Mouse (Mus musculus): ENCODE results near the gene Ccdc85b. TPM values are rescaled to one million over a fixed set of nuclear protein-coding genes. Genes with fewer than 3 reads are reported as not detected.
A peak's percentile ranks its signal among the peaks of the same experiment; 100 is the strongest.

The Ccdc85b gene
- polyA plus RNA-seq, 1 experiment from 2014 or later: 6.9 TPM

DNA sequence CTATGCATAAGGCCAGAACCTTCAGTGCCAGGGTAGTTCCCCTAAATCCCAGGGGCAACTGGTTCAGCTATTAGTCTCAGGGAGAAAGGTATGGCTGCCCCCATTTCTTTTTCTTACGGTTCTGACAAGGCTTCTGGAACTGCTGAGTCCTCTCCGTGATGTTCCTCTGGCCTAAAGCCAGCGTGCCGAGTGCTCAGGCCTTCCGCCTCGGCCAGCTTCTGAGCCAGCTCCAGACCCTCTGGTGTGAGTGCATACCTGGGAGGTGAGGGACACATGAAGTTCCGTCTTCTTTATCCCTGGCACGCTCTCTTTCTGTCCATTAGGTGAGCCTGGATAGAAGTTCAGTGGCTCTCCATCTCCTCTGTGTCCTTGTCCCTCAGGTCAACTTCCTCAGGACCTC lies 27.7 kb upstream of the Ccdc85b start:
- Histone ChIP-seq H3K9me3 (ENCODE audit: control insufficient read depth, low read length) (no peaks in the 10 kb centered on the region), H3K4me3 (ENCODE audit: low read depth, low read length) (no peak overlapping the region), H3K4me2 (replicated peaks; ENCODE audit: low read depth, low read length) (no peak overlapping the region), H3K27me3 (ENCODE audit: control insufficient read depth, insufficient read depth, low read length) (no peaks in the 10 kb centered on the region), H3K36me3 (ENCODE audit: control insufficient read depth, insufficient read depth, low read length) (0 out of 2 replicates have a peak, but pooled peaks cover 5% of the 10 kb centered on the region), H3K4me1 (replicated peaks; ENCODE audit: control insufficient read depth, insufficient read depth, low read length) (peaks cover 6% of the 10 kb centered on the region; the same call in 1 of the 2 replicates), H3K9ac (ENCODE audit: low read depth, low read length) (no peak overlapping the region), H3K27ac (ENCODE audit: low read depth, low read length) (no peak overlapping the region)
- no peak for ATAC-seq (ENCODE audit: low FRiP score)
- WGBS: 98% methylated on average over 8 of the region's 8 CpGs
- no peak for DNase-seq (ENCODE audit: low spot score)

DNA sequence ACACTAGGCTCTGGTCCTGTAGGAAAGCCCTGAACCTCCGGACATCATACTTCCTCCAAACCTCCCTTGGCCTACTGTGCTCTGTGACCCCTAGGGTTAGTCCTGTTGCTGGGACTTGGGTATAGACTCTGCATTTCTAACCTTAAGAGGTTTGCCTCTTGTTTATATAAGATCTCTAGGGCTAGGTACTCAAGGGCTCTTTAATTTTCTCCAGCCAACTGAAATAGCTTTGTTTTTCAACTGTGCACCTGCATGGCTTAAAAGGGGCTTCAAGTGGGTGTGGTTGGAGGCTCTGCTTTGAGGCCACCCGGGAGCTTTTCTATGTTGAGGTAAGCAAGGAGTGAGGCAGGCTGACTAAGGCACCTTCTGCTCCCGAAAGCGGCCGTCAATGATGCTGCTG lies 26.8 kb upstream of the Ccdc85b start:
- Histone ChIP-seq H3K36me3 (ENCODE audit: control insufficient read depth, insufficient read depth, low read length) (0 out of 2 replicates have a peak, but pooled peaks cover 5% of the 10 kb centered on the region), H3K9me3 (ENCODE audit: control insufficient read depth, low read length) (no peaks in the 10 kb centered on the region), H3K4me2 (replicated peaks; ENCODE audit: low read depth, low read length) (no peak overlapping the region), H3K4me1 (replicated peaks; ENCODE audit: control insufficient read depth, insufficient read depth, low read length) (peaks cover 6% of the 10 kb centered on the region; the same call in 1 of the 2 replicates), H3K27me3 (ENCODE audit: control insufficient read depth, insufficient read depth, low read length) (no peaks in the 10 kb centered on the region), H3K27ac (ENCODE audit: low read depth, low read length) (no peak overlapping the region), H3K9ac (ENCODE audit: low read depth, low read length) (no peak overlapping the region), H3K4me3 (ENCODE audit: low read depth, low read length) (no peak overlapping the region)
- no peak for ATAC-seq (ENCODE audit: low FRiP score)
- 93% methylated on average over 5 of the region's 5 CpGs for WGBS
- DNase-seq (ENCODE audit: low spot score): no peak

DNA sequence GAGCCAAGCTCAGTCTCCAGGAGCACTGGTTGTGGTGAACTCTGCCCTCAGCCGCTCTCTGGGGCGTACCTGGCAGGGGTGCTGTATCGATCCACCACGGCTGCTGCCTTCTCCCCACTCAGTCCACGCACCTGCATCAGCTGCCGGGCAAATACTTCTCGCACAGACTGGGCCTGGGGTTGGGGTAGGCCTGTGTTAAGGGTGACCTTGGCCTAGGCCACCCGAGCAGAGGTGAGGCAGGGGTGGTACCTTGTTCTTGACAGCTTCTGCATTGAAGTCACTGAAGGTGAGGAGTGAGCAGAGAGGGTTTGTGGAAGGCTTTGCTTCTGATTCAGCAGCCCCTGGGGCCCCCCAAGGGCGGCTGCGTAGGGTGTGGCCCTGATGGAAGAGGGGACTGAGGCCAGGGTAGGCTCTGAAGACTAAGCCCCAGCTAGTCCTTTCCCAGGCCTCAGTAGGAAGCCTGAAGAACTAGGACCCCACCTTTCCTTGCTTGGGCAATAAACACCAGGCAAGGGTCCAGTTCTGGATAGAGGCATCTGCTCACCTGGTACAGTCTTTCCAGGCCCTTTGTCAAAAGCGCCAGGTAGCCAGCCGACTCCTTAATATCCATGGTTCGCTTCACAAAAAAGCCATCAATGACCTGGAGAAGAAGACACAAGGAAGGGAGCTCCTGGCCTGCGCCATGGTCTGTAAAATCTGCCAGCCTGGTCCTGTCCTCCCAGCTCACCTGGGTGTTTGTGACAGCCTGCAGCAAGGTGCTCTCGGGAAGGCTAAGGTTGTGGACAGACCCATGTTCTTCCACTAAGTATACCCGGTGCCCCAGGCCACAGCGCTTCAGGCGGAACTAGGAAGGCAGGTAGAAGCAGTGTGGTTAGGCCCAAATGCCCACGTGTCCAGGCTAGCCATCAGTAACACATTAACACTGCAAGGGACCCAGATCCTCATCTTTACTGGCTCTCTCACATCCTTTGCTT lies 26.0 kb upstream of the Ccdc85b start:
- H3K27ac ChIP-seq (ENCODE audit: low read depth, low read length): no peak overlapping the region
- ATAC-seq (ENCODE audit: low FRiP score) (no peak), DNase-seq (ENCODE audit: low spot score) (no peak)
- 93% methylated on average over 19 of the region's 19 CpGs for WGBS
- no peak overlapping the region for H3K4me2 ChIP-seq (replicated peaks; ENCODE audit: low read depth, low read length)
- H3K36me3 ChIP-seq (ENCODE audit: control insufficient read depth, insufficient read depth, low read length): 0 out of 2 replicates have a peak, but pooled peaks cover 5% of the 10 kb centered on the region
- peaks cover 6% of the 10 kb centered on the region; the same call in 1 of the 2 replicates for H3K4me1 ChIP-seq (replicated peaks; ENCODE audit: control insufficient read depth, insufficient read depth, low read length)
- no peaks in the 10 kb centered on the region for H3K9me3 ChIP-seq (ENCODE audit: control insufficient read depth, low read length)
- H3K9ac ChIP-seq (ENCODE audit: low read depth, low read length): no peak overlapping the region
- H3K4me3 ChIP-seq (ENCODE audit: low read depth, low read length): no peak overlapping the region
- H3K27me3 ChIP-seq (ENCODE audit: control insufficient read depth, insufficient read depth, low read length): no peaks in the 10 kb centered on the region

DNA sequence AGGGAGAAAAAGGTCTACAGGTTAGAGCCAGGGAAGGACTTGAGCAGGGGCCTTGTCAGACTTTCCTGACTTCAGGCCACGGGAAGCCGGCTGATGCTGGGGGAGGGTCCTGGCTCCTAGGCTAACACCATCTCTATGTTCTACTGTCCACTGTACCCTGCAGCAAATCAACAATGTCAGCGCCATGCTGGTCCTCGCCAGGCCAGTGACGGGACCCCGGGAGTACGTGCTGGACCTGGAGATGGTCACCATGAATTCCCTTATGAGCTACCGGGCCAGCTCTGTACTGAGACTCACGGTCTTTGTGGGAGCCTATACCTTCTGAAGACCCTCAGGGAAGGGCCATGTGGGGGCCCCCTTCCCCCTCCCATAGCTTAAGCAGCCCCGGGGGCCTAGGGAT lies 23.7 kb upstream of the Ccdc85b start:
- Histone ChIP-seq H3K9ac (ENCODE audit: low read depth, low read length) (no peak overlapping the region), H3K27me3 (ENCODE audit: control insufficient read depth, insufficient read depth, low read length) (no peaks in the 10 kb centered on the region), H3K36me3 (ENCODE audit: control insufficient read depth, insufficient read depth, low read length) (0 out of 2 replicates have a peak, but pooled peaks cover 5% of the 10 kb centered on the region), H3K4me3 (ENCODE audit: low read depth, low read length) (no peak overlapping the region), H3K4me2 (replicated peaks; ENCODE audit: low read depth, low read length) (no peak overlapping the region), H3K27ac (ENCODE audit: low read depth, low read length) (no peak overlapping the region), H3K9me3 (ENCODE audit: control insufficient read depth, low read length) (no peaks in the 10 kb centered on the region), H3K4me1 (replicated peaks; ENCODE audit: control insufficient read depth, insufficient read depth, low read length) (no peaks in the 10 kb centered on the region)
- 86% methylated on average over 10 of the region's 10 CpGs for WGBS
- DNase-seq (ENCODE audit: low spot score) (no peak), ATAC-seq (ENCODE audit: low FRiP score) (no peak)

DNA sequence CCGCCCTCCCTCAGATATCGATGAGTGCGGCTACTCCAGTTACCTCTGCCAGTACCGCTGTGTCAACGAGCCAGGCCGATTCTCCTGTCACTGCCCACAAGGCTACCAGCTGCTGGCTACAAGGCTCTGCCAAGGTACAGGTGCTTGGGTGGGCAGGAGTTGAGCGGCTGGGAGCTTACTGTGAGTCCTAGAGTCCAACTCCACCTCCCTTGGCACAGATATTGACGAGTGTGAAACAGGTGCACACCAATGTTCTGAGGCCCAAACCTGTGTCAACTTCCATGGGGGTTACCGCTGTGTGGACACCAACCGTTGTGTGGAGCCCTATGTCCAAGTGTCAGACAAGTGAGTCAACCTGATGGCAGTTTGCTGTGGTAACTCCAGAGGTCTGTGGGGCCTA lies 22.3 kb upstream of the Ccdc85b start:
- no peak overlapping the region for H3K9ac ChIP-seq (ENCODE audit: low read depth, low read length)
- H3K4me2 ChIP-seq (replicated peaks; ENCODE audit: low read depth, low read length): no peak overlapping the region
- no peaks in the 10 kb centered on the region for H3K27me3 ChIP-seq (ENCODE audit: control insufficient read depth, insufficient read depth, low read length)
- H3K4me3 ChIP-seq (ENCODE audit: low read depth, low read length): no peak overlapping the region
- DNase-seq (ENCODE audit: low spot score): no peak
- H3K27ac ChIP-seq (ENCODE audit: low read depth, low read length): no peak overlapping the region
- 0 out of 2 replicates have a peak, but pooled peaks cover 5% of the 10 kb centered on the region for H3K36me3 ChIP-seq (ENCODE audit: control insufficient read depth, insufficient read depth, low read length)
- H3K4me1 ChIP-seq (replicated peaks; ENCODE audit: control insufficient read depth, insufficient read depth, low read length): 0 out of 2 replicates have a peak, but pooled peaks cover 3% of the 10 kb centered on the region
- 90% methylated on average over 10 of the region's 10 CpGs for WGBS
- no peaks in the 10 kb centered on the region for H3K9me3 ChIP-seq (ENCODE audit: control insufficient read depth, low read length)
- no peak for ATAC-seq (ENCODE audit: low FRiP score)

DNA sequence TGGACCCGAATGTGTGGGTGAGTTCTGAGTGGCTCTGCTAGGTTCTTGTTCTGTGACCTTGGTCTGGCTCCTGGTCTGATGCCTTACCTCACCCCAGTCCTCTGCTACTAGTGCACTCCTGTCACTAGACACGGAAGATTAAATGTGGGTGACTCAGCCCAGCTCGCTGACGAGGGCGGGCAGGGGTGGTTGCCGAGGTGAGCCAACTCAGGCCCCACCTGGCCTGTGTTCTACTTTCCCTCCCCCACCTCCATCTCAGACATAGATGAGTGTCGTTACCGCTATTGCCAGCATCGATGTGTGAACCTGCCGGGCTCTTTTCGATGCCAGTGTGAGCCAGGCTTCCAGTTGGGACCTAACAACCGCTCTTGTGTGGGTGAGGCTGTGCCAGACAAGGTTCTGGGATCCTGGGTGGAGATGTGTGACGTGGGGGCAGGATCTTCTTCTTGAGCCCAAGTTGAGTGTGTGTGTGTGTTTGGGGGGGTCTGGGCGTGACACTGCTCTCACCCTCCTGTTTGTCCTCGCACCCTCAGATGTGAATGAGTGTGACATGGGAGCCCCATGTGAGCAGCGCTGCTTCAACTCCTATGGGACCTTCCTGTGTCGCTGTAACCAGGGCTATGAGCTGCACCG lies 20.1 kb upstream of the Ccdc85b start:
- H3K4me2 ChIP-seq (replicated peaks; ENCODE audit: low read depth, low read length): no peak overlapping the region
- no peaks in the 10 kb centered on the region for H3K9me3 ChIP-seq (ENCODE audit: control insufficient read depth, low read length)
- H3K36me3 ChIP-seq (ENCODE audit: control insufficient read depth, insufficient read depth, low read length): no peaks in the 10 kb centered on the region
- WGBS: 88% methylated on average over 18 of the region's 18 CpGs
- DNase-seq (ENCODE audit: low spot score) (no peak), ATAC-seq (ENCODE audit: low FRiP score) (no peak)
- peaks cover 7% of the 10 kb centered on the region for H3K4me1 ChIP-seq (replicated peaks; ENCODE audit: control insufficient read depth, insufficient read depth, low read length)
- no peak overlapping the region for H3K4me3 ChIP-seq (ENCODE audit: low read depth, low read length)
- no peak overlapping the region for H3K27ac ChIP-seq (ENCODE audit: low read depth, low read length)
- no peak overlapping the region for H3K9ac ChIP-seq (ENCODE audit: low read depth, low read length)
- H3K27me3 ChIP-seq (ENCODE audit: control insufficient read depth, insufficient read depth, low read length): no peaks in the 10 kb centered on the region

DNA sequence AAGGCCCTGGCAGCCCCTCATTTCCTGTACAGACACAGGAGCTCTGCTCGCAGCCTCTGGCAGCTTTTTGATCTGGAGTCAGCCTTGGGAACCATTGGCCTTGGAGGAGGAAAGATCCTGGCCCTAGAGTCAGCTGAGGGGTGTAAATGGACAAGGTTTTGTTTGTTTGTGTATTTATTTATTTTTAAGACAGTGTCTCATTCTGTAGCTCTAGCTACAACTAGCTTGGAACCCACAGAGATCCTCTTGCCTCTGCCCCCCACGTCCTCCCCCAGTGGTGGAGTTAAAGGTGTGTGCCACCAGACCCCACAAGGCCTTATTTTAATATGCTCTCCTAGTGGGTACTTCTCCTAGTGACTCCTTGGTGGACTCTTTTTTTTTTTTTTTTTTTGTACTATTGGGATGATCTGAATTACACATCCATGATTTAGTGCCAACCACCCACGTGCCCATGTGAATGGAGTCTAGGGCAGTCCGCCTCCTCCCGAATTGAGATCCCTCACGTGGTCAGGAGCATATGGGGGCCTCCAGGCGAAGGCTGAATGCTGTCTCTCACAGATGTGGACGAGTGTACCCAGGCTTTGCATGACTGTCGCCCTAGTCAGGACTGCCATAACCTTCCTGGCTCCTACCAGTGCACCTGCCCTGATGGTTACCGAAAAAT lies 19.4 kb upstream of the Ccdc85b start:
- Histone ChIP-seq H3K4me1 (replicated peaks; ENCODE audit: control insufficient read depth, insufficient read depth, low read length) (peaks cover 7% of the 10 kb centered on the region), H3K36me3 (ENCODE audit: control insufficient read depth, insufficient read depth, low read length) (no peaks in the 10 kb centered on the region), H3K9me3 (ENCODE audit: control insufficient read depth, low read length) (no peaks in the 10 kb centered on the region), H3K4me3 (ENCODE audit: low read depth, low read length) (no peak overlapping the region), H3K27ac (ENCODE audit: low read depth, low read length) (no peak overlapping the region), H3K27me3 (ENCODE audit: control insufficient read depth, insufficient read depth, low read length) (no peaks in the 10 kb centered on the region), H3K4me2 (replicated peaks; ENCODE audit: low read depth, low read length) (no peak overlapping the region), H3K9ac (ENCODE audit: low read depth, low read length) (no peak overlapping the region)
- 84% methylated on average over 10 of the region's 10 CpGs for WGBS
- no peak for ATAC-seq (ENCODE audit: low FRiP score)
- DNase-seq (ENCODE audit: low spot score): no peak

DNA sequence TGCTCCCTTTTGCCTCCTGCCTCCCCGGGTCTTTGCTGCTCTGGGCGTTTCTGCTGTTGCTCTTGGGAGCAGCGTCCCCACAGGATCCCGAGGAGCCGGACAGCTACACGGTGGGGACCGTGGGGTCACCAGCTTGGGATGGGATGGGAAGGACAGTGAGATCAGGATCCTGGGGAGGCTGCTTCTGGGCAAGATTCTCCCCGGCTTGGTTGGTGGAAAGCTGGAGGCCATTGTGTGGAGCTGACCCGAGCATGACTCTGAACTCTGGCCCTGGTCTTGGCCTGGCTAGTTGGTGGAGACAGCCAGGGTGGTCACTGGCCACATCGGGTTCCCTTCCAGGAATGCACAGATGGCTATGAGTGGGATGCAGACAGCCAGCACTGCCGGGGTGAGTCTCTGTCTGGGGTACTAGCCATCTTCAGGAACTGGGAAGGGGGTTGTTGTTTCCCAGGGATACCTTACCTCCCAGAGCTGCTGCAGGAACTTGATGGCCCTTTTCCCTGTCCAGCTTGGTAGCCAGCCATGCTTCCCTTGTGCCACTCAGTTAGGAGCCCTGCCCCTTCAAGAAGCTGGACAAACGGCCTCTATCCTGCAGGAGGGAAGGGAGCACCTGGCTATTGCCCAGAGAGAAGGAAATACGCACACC lies 17.5 kb upstream of the Ccdc85b start:
- WGBS: 20% methylated on average over 13 of the region's 13 CpGs
- Histone ChIP-seq H3K9ac (ENCODE audit: low read depth, low read length) (peak overlapping the region; percentile 86), H3K27ac (ENCODE audit: low read depth, low read length) (0 out of 2 replicates have a peak overlapping the region, but pooled peaks have one; percentile 54), H3K4me2 (replicated peaks; ENCODE audit: low read depth, low read length) (peak overlapping the region; percentile 99), H3K4me1 (replicated peaks; ENCODE audit: control insufficient read depth, insufficient read depth, low read length) (peaks cover 7% of the 10 kb centered on the region), H3K36me3 (ENCODE audit: control insufficient read depth, insufficient read depth, low read length) (no peaks in the 10 kb centered on the region), H3K9me3 (ENCODE audit: control insufficient read depth, low read length) (no peaks in the 10 kb centered on the region), H3K27me3 (ENCODE audit: control insufficient read depth, insufficient read depth, low read length) (no peaks in the 10 kb centered on the region), H3K4me3 (ENCODE audit: low read depth, low read length) (peak overlapping the region; percentile 63)
- DNase-seq (ENCODE audit: low spot score) (peak; percentile 42), ATAC-seq (ENCODE audit: low FRiP score) (no peak; the same call in 1 of the 2 replicates)
